Mouse (Mus musculus) forelimb bud, embryonic 11.5 days (tissue): Measurements from ENCODE around the gene Mfap1b.
"Not testable (repeated sequence)": the region's sequence is repeated elsewhere in the genome, so short reads cannot be mapped to it uniquely, and the experiment has no call there.

Experiments used
- DNase-seq: peaks from one replicate; pipeline ENCODE4 v3.0.0-alpha.2; 2012; ENCODE audit warnings: low read depth, low spot score

Mfap1b gene

DNA sequence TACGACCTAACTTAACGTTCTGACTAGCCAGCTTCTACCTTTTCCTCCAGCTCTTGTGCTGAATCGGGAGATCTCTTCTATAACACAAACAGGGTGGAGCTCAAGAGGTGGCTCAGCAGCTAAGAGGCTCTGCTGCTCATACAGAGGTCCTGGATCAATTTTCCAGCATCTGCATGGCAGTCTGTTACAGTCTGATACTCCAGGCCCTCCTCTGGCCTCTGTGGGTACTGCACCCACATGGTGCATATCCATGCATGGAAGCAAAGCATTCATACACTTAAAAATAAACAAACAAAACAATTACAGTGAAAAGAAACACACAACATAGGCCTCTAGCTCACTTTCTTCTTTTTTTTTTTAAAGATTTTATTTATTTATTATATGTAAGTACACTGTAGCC lies 1.1 kb downstream of the Mfap1b start:
- DNase-seq = not testable (repeated sequence)

GRCm38 (mm10) chr2:121468982-121469381 lies 4.9 kb downstream of the Mfap1b start:
- not testable (repeated sequence) for DNase-seq

DNA sequence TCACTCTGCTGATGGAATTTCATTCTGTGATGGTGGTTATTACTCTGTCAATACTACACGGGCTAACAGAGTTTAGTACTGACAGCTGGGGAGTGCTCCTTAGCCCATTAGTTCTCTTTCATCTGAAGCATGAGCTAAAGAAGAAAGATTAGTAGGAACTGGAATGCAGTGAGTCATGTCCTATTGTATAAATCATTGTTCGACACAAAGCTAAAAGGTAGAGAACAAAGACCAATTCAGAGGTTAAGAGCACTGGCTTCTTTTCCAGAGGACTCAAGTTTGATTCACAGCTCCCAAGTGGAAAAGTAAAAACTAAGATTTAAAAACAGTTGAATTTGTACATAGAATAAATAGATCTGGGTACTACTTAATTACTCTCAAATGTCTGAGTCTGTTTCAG lies 13.8 kb downstream of the Mfap1b start:
- no peak for DNase-seq

GRCm38 (mm10) chr2:121456692-121457642 lies 16.9 kb downstream of the Mfap1b start, which contains the start of gene Serinc4:
TSS of gene Serinc4 (minus strand) at chr2:121456781.
- peak; percentile 78 for DNase-seq

DNA sequence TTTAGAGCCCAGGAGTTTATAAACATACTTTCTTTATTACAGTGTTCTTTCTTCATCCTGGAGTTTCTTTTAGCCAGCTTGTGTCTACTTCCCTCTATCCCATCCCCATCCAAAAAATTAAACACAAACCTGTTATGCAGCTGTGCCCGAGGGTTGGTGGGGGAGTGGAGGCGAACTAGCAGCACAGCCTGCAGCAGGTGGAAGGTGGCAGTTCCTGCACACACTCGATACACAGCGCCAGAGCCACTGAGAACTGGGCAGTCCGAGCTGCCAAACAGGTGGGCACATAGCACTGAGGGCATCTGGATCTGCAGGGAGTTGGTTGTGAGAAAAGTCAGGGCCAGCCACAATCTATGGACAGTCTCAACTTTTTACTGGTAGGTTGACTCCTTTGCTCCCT lies 18.3 kb downstream of the Mfap1b start:
- DNase-seq = no peak

DNA sequence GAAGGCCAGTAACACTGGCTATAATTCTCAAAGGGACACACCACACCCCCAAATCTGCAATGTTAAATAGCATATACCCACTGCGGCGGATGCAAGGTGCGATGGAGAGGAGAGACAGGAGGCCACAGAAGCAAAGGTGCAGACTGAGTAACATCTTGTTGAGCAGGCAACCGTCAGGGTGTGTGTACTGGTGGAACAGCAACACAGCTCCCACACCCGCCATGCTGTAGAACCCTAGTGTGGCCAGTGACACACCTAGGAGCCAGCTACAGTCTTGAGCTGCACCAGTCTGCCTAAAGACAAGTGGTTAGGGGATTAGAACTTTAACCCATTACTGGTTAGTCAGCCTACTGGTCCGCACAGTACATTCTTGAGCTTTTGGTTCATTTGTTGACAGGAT lies 19.9 kb downstream of the Mfap1b start:
- no peak for DNase-seq

GRCm38 (mm10) chr2:121452990-121453389 lies 20.9 kb downstream of the Mfap1b start, which contains the start of gene Hypk:
TSS of gene Hypk (plus strand) at chr2:121453290.
- no peak for DNase-seq

DNA sequence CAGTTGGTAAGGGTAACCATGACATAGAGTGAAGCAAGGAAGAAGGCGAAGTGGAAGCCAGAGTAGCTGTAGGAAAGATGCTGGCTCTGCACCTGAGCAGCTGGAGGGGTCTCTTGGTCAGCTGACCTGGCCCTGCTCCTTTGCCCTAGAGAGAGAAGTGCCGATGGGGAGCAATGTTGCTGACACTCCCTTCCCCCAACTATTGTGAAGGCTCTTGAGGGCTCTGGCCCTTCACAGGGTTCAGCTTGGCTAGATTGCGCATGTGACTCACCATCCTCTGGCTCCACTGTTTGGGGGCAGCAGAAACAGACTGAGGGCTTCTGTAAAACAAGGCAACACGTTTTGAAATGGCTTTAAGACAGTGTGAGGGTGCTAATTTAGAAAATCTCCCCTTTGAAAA lies 21.5 kb downstream of the Mfap1b start:
- no peak for DNase-seq

DNA sequence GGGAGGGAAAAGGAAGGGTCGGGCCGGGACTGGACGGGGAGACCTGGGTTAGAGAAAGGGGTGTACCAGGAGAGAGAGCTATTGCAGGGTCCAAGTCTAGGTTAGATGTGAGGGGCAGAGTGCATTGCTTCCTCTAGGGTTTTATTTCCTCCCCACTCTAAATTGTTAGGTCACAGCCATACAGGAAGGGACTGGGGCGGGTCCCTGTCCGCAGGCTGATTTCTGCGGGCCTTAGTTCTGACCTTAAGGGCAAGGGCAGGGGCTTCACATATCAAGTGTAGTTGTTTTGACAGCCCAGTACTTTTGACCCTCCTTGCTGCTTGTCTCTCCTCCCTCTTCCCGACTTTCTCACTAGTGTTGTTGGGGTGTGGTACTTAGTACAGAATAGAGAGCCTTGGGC lies 23.8 kb downstream of the Mfap1b start:
- no peak for DNase-seq

- DNase-seq = no peak
Observed at GRCm38 (mm10) chr2:121449545-121450011, 24.3 kb downstream of the Mfap1b start.

GRCm38 (mm10) chr2:121448739-121449535 lies 24.9 kb downstream of the Mfap1b start, which contains the start of gene Serf2:
TSS of gene Serf2 (plus strand) at chr2:121449195.
- DNase-seq = peak; percentile 97

- DNase-seq = no peak
Observed at GRCm38 (mm10) chr2:121448136-121448535, 25.7 kb downstream of the Mfap1b start.

DNA sequence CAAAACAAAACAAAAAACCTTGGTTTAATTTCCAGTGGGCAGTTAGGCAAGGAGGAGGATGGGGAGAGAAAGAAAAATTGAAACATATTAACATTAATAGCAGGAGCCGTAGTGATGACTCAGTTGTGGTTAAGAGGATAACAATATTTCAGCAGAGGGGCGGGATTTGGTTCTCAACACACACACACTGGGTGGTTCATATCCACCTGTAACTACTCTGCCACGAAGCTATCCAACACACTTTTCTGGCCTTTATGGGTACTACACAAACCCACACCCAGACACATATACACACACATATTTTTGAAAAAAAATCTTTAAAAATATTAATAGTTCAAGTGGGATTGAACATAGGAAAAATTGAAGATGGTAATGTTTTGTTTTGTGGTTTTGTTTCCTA lies 26.9 kb downstream of the Mfap1b start:
- no peak for DNase-seq

DNA sequence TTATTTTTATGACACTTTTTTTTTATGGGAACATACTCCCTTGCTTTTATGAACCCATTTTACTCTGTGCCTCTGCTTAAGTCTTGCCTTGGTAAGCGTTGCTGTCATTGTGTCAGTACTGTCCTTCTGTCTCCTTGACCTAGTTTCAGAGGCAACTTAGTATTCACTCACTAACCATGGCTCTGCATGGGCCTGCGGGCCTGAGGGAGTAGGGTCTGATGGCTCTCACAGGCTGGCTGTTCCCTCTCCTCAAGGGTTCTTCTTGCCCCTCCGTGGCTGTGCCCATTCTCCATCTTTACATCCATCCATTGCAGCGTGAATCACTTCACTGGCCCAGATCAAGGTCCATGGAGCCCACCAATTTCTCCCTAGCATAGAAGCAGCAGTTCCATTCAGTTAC lies 27.4 kb downstream of the Mfap1b start:
- DNase-seq = no peak

- DNase-seq = no peak
Observed at GRCm38 (mm10) chr2:121445117-121445516, 28.8 kb downstream of the Mfap1b start.

DNA sequence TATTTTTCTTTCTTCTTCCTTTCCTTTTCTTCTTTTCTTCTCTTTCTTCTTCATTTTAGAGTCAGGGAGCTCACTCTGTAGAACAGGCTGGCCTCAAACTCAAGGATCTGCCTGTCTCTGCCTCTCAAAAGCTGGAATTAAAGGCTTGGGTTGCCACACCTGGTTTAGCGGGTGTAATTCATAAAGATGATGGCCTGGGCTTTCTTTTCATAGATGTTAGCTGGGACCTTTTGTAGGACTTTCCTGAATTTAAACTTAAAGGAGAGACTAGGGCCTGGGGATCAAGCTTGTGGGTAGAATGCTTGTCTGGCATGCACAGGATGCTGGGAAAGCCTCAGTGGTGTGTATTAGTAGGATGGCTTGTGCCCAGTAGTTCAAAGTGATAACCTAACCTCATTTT lies 29.7 kb downstream of the Mfap1b start, which contains the start of gene Ell3:
Ell3 (minus strand) TSS at position 101 of the 400 bp plus-strand sequence.
- DNase-seq = no peak

DNA sequence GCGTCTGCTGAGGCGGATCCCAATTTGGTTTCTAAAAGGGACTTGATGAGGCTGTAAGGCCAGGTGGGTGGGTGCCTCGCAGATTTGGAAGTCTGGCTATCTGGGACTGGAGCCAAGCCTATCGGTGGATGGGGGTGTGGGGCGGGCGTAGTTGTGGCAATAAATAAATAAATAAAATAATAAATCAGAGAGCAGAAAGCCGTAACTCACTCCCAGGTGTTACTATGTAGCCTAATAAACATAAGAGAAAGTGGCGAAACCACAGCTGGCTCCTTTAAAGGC lies 30.9 kb downstream of the Mfap1b start:
- DNase-seq = no peak

GRCm38 (mm10) chr2:121442259-121443067 lies 31.4 kb downstream of the Mfap1b start:
- DNase-seq = peak; percentile 61

DNA sequence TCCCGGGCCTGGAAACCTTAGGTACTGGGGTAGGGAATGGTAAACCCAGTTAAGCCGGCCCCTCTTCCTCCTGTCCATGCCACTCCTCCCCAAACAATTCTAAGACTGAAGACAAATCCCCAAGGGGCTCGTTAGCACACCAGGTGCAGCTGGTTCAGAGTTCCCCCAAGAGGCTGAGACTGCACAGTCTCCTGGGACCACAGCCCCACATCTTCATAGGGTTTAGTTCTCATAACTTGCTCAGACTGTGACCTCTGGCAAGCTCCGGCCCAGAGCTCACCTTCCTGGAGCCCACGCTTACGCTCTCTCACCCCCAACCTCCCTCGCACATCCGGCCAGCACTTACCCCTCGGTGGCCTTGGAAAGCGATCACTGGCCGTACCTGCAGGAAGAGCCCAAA lies 32.1 kb downstream of the Mfap1b start:
- no peak for DNase-seq

DNA sequence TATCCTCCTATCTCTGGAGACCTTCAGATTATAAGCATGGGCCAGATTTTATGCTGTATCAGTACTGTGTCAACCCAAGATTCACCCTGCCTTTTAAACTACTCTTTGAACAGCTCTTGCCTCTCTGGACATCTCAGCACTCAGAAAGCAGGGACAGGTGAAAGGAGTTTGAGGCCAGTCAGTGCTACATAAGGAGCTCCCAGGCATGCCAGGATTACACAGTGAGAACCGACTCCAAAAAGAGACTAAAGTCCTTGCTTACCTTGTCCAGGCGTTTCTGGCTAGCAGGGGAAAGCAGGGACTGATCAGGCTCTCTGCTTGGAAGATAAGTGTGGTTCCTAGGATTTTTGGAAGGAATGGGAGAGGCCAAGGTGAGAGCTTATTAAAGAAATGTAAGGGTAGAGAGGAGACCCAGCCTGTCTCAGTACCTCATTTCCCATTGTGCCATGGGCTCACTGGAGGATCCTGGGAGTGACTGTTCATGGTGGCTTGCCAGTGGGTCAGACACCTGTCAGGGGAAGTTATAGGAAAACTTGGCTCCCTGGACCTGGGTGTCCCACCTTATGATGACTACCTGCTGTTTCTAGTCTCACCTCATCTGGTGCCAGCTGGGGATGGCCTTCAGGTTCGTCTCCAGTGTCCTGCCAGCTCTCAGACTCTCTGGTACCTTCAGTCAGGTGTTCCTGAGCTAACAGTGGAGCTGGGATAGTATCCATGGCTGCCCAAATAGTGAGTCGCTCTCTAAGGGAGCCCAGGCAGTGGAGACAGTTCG lies 32.8 kb downstream of the Mfap1b start:
- no peak for DNase-seq

DNA sequence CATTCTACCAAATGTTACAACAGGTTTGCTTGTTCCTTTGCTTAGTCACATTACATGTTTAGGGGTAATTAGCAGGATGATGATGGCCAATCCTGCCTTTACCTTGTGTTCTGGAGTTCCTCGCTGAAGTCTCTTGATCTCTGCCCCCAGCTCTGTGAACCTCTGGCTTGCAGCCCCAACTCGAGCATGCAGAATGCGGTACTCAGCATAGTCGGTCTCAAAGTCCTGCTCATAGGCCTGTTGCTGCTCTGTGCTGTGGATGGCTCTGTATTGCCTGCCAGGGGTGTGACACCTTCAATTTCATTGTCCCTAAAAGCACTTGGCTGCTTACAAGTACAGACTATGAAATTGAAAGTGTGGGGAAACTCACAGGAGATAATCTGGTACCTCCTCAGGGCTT lies 34.1 kb downstream of the Mfap1b start:
- no peak for DNase-seq
